Mouse (Mus musculus) liver, embryonic 14.5 days (tissue): ENCODE measurements around the gene Sec63. TPM values are rescaled to one million over a fixed set of nuclear protein-coding genes. Genes with fewer than 3 reads are reported as not detected.

Source experiments
- ATAC-seq: fragments of 200-750 bp; cut with Nextera tagmentation; 2 replicates; pipeline ENCODE4 v1.8.0; 2017; ENCODE audit warnings: moderate number of reproducible peaks, mild to moderate bottlenecking, moderate library complexity; ENCODE audit not compliant: insufficient read depth
- DNase-seq, 3 experiments: peaks; one replicate each; pipeline ENCODE4 v3.0.0-alpha.2; 2012 to 2013; ENCODE audit warnings: low read depth in 3 of 3, low spot score in 3 of 3
- H3K27ac ChIP-seq: fragments of 300-500 bp; sonication (generic); 2 replicates; pipeline ENCODE4 v1.5.1; 2014; ENCODE audit warnings: moderate library complexity, mild to moderate bottlenecking, control low read depth, inconsistent platforms
- H3K27me3 ChIP-seq: fragments of 300-500 bp; sonication (generic); 2 replicates; pipeline ENCODE4 v1.6.1; 2014; ENCODE audit warnings: mild to moderate bottlenecking, low read length, moderate library complexity; ENCODE audit not compliant: control insufficient read depth, insufficient read depth
- H3K36me3 ChIP-seq: fragments of 300-500 bp; sonication (generic); replicated peaks from 2 replicates; pipeline ENCODE4 v1.6.1; 2014; ENCODE audit warnings: low read depth; ENCODE audit not compliant: control insufficient read depth, insufficient read depth
- H3K4me1 ChIP-seq, 2 experiments: fragments of 200-500 bp in 1 of 2; fragments of 300-500 bp in 1 of 2; sonication (generic) in 1 of 2; replicated peaks; 2 replicates each; pipeline ENCODE4 v1.6.1; 2012 to 2014; ENCODE audit warnings: antibody characterized with exemption in 1 of 2, inconsistent platforms in 1 of 2, low read length in 1 of 2; ENCODE audit not compliant: control insufficient read depth in 2 of 2, insufficient read depth in 2 of 2
- H3K4me2 ChIP-seq: fragments of 300-500 bp; sonication (generic); 2 replicates; pipeline ENCODE4 v1.6.1; 2014; ENCODE audit warnings: low read depth, mild to moderate bottlenecking, control low read depth, moderate library complexity
- H3K4me3 ChIP-seq, 2 experiments: fragments of 200-500 bp in 1 of 2; fragments of 300-500 bp in 1 of 2; sonication (generic) in 1 of 2; 2 replicates each; pipeline ENCODE4 v1.5.1; 2012 to 2014; ENCODE audit warnings: low read depth in 2 of 2, low read length in 2 of 2, mild to moderate bottlenecking in 2 of 2, control low read depth in 1 of 2, inconsistent platforms in 1 of 2, moderate library complexity in 1 of 2; ENCODE audit not compliant: insufficient read depth in 1 of 2
- H3K9ac ChIP-seq: fragments of 300-500 bp; sonication (generic); replicated peaks from 2 replicates; pipeline ENCODE4 v1.6.1; 2014; ENCODE audit warnings: mild to moderate bottlenecking, control low read depth, moderate library complexity
- H3K9me3 ChIP-seq: fragments of 300-500 bp; sonication (generic); 2 replicates; pipeline ENCODE4 v1.6.1; 2016; ENCODE audit warnings: low read length, mixed read lengths; ENCODE audit not compliant: control insufficient read depth
- CTCF ChIP-seq: IDR thresholded peaks from 2 replicates; pipeline ENCODE4 v1.5.1; 2016; ENCODE audit warnings: antibody characterized with exemption, low read depth, control low read depth
- EP300 ChIP-seq: IDR thresholded peaks from 2 replicates; pipeline ENCODE4 v1.6.1; 2016; ENCODE audit warnings: antibody characterized with exemption, low read depth
- WGBS: fragments of 180-500 bp; shearing (Covaris S2); extraction: QIAGEN DNeasy Blood & Tissue Kit; methylation state at CpG from one replicate; pipeline ENCODE4 v1.1.7; 2014; ENCODE audit not compliant: insufficient replicate concordance; 5-methylcytosine and 5-hydroxymethylcytosine counted together
- polyA plus RNA-seq, 2 experiments: library from polyadenylated mRNA; depleted of rRNA in 1 of 2; stranded (reverse) in 1 of 2; unstranded in 1 of 2; fragments of >200 nt; fragmentation: Nextera tagmentation in 1 of 2; extraction: Ambion mirVana in 1 of 2; gene quantifications; 2 replicates each; pipeline versions ENCODE4 v1.2.1 to v1.2.3; 2012 to 2014

Sec63 gene
- polyA plus RNA-seq, 2 experiments = 7.5 to 10.7 TPM

GRCm38 (mm10) chr10:42723275-42724232 is 37.7 kb upstream of the Sec63 start:
- H3K9me3 ChIP-seq = no peaks in the 10 kb centered on the region
- 71% methylated on average over 13 of the region's 13 CpGs for WGBS
- DNase-seq (no peak), ATAC-seq (no peak)
- no peak overlapping the region for H3K9ac ChIP-seq
- H3K4me2 ChIP-seq = no peak overlapping the region
- H3K27ac ChIP-seq = no peak overlapping the region
- TF ChIP-seq EP300 = no peak
- no peak for TF ChIP-seq CTCF
- H3K4me3 ChIP-seq = no peak overlapping the region
- no peaks in the 10 kb centered on the region for H3K4me1 ChIP-seq
- no peaks in the 10 kb centered on the region for H3K27me3 ChIP-seq
- no peaks in the 10 kb centered on the region for H3K36me3 ChIP-seq

GRCm38 (mm10) chr10:42729607-42730006 is 31.7 kb upstream of the Sec63 start:
- no peak for ATAC-seq
- no peak for TF ChIP-seq EP300
- TF ChIP-seq CTCF = no peak
- H3K27me3 ChIP-seq = no peaks in the 10 kb centered on the region
- H3K4me2 ChIP-seq = no peak overlapping the region
- H3K36me3 ChIP-seq = no peaks in the 10 kb centered on the region
- H3K9me3 ChIP-seq = no peaks in the 10 kb centered on the region
- H3K4me3 ChIP-seq = no peak overlapping the region
- no peak overlapping the region for H3K27ac ChIP-seq
- no peak overlapping the region for H3K9ac ChIP-seq
- WGBS = 49% methylated on average over 2 of the region's 2 CpGs
- no peaks in the 10 kb centered on the region for H3K4me1 ChIP-seq
- DNase-seq = no peak

GRCm38 (mm10) chr10:42734546-42735060 is 26.7 kb upstream of the Sec63 start:
- TF ChIP-seq CTCF = no peak
- no peak for TF ChIP-seq EP300
- no peaks in the 10 kb centered on the region for H3K27me3 ChIP-seq
- H3K4me1 ChIP-seq = no peaks in the 10 kb centered on the region
- no peak overlapping the region for H3K4me3 ChIP-seq
- WGBS = 50% methylated on average over 5 of the region's 5 CpGs
- H3K4me2 ChIP-seq = no peak overlapping the region
- no peak overlapping the region for H3K27ac ChIP-seq
- no peak overlapping the region for H3K9ac ChIP-seq
- DNase-seq = no peak
- H3K36me3 ChIP-seq = no peaks in the 10 kb centered on the region
- ATAC-seq = no peak
- no peaks in the 10 kb centered on the region for H3K9me3 ChIP-seq

- H3K4me3 ChIP-seq = no peak overlapping the region
- H3K9me3 ChIP-seq = no peaks in the 10 kb centered on the region
- no peak for DNase-seq
- no peak overlapping the region for H3K27ac ChIP-seq
- WGBS = 45% methylated on average over 10 of the region's 10 CpGs
- TF ChIP-seq EP300 = no peak
- TF ChIP-seq CTCF = no peak
- no peak overlapping the region for H3K4me2 ChIP-seq
- H3K27me3 ChIP-seq = no peaks in the 10 kb centered on the region
- no peak for ATAC-seq
- H3K4me1 ChIP-seq = no peaks in the 10 kb centered on the region
- no peak overlapping the region for H3K9ac ChIP-seq
- no peaks in the 10 kb centered on the region for H3K36me3 ChIP-seq
These were observed 9.5 kb upstream of the Sec63 start for GRCm38 (mm10) chr10:42751813-42752212.

GRCm38 (mm10) chr10:42754341-42754740 is 7.0 kb upstream of the Sec63 start:
- Histone ChIP-seq H3K4me3 (no peak overlapping the region), H3K4me1 (no peaks in the 10 kb centered on the region), H3K27me3 (no peaks in the 10 kb centered on the region), H3K27ac (no peak overlapping the region), H3K36me3 (no peaks in the 10 kb centered on the region), H3K9ac (no peak overlapping the region), H3K4me2 (no peak overlapping the region), H3K9me3 (no peaks in the 10 kb centered on the region)
- DNase-seq = no peak
- TF ChIP-seq CTCF = no peak
- TF ChIP-seq EP300 = no peak
- WGBS = 52% methylated on average over 2 of the region's 2 CpGs
- no peak for ATAC-seq
